Mouse (Mus musculus) ES-E14 (cell line): ENCODE measurements around the gene Edem2.

ENCODE experiments used
- CHD2 ChIP-seq: IDR thresholded peaks from 2 replicates; pipeline ENCODE4 v1.6.1; 2014; ENCODE audit warnings: mild to moderate bottlenecking, low read depth, low read length, inconsistent platforms
- HCFC1 ChIP-seq: IDR thresholded peaks from 2 replicates; pipeline ENCODE4 v1.6.1; 2012; ENCODE audit warnings: low read length, inconsistent platforms, borderline replicate concordance; ENCODE audit not compliant: insufficient read depth
- ZC3H11A ChIP-seq: IDR thresholded peaks from 2 replicates; pipeline ENCODE4 v1.6.1; 2012; ENCODE audit warnings: low read depth, mild to moderate bottlenecking, inconsistent platforms, low read length, borderline replicate concordance
- ZNF384 ChIP-seq: IDR thresholded peaks from 2 replicates; pipeline ENCODE4 v1.6.1; 2012; ENCODE audit warnings: low read depth, low read length, inconsistent platforms

- no peak for TF ChIP-seq ZNF384
- no peak for TF ChIP-seq CHD2
- TF ChIP-seq HCFC1: no peak
- TF ChIP-seq ZC3H11A: no peak
These were observed 33.1 kb downstream of the Edem2 start for GRCm38 (mm10) chr2:155696091-155696558.
